Mouse (Mus musculus) forebrain, embryonic 10.5 days (tissue): Measurements from ENCODE around the gene Arl6ip1. TPM values are rescaled to one million over a fixed set of nuclear protein-coding genes. Genes with fewer than 3 reads are reported as not detected.

Source experiments
- DNase-seq: peaks from one replicate; pipeline ENCODE4 v3.0.0-alpha.2; 2017; ENCODE audit warnings: low spot score; ENCODE audit errors: extremely low spot score
- H3K27ac ChIP-seq: fragments of 300-500 bp; sonication (generic); 2 replicates; pipeline ENCODE4 v1.5.1; 2016; ENCODE audit warnings: mild to moderate bottlenecking
- H3K27me3 ChIP-seq: fragments of 300-500 bp; sonication (generic); 2 replicates; pipeline ENCODE4 v1.6.1; 2016; ENCODE audit warnings: mild to moderate bottlenecking; ENCODE audit not compliant: poor library complexity, severe bottlenecking
- H3K36me3 ChIP-seq: fragments of 300-500 bp; sonication (generic); replicated peaks from 2 replicates; pipeline ENCODE4 v1.6.1; 2016; ENCODE audit warnings: mild to moderate bottlenecking, moderate library complexity
- H3K4me1 ChIP-seq: fragments of 300-500 bp; sonication (generic); 2 replicates; pipeline ENCODE4 v1.6.1; 2016
- H3K4me3 ChIP-seq: fragments of 300-500 bp; sonication (generic); 2 replicates; pipeline ENCODE4 v1.5.1; 2016; ENCODE audit warnings: mild to moderate bottlenecking, moderate library complexity
- H3K9me3 ChIP-seq: fragments of 300-500 bp; sonication (generic); 2 replicates; pipeline ENCODE4 v1.6.1; 2016; ENCODE audit warnings: mild to moderate bottlenecking, moderate library complexity
- WGBS: fragments of 180-500 bp; shearing (Covaris S2); methylation state at CpG from one replicate; pipeline ENCODE4 v1.1.7; 2016; 5-methylcytosine and 5-hydroxymethylcytosine counted together
- polyA plus RNA-seq: library from polyadenylated mRNA; unstranded; fragments of >200 nt; fragmentation: Nextera tagmentation; extraction: Ambion mirVana; gene quantifications from 2 replicates; pipeline ENCODE4 v1.2.1, GENCODE M21; 2016

Arl6ip1 gene
- polyA plus RNA-seq, 1 experiment from 2014 or later, result 495 TPM

- Histone ChIP-seq H3K36me3 (peaks cover 89% of the 10 kb centered on the region), H3K27ac (no peak overlapping the region), H3K9me3 (no peaks in the 10 kb centered on the region), H3K4me3 (peak overlapping the region; percentile 99; the same call in 1 of the 2 replicates), H3K27me3 (no peaks in the 10 kb centered on the region), H3K4me1 (peaks cover 51% of the 10 kb centered on the region)
- 82% methylated on average over 3 of the region's 3 CpGs for WGBS
- DNase-seq, result no peak
Measured at GRCm38 (mm10) chr7:118111128-118111527, 18.3 kb downstream of the Arl6ip1 start.

GRCm38 (mm10) chr7:118107671-118108070 is 21.8 kb downstream of the Arl6ip1 start:
- DNase-seq, result no peak
- H3K36me3 ChIP-seq, result peaks cover 89% of the 10 kb centered on the region
- WGBS, result 76% methylated on average over 1 of the region's 1 CpGs

GRCm38 (mm10) chr7:118104458-118105052 is 24.9 kb downstream of the Arl6ip1 start:
- DNase-seq, result no peak
- Histone ChIP-seq H3K9me3 (no peaks in the 10 kb centered on the region), H3K4me3 (no peak overlapping the region), H3K27ac (no peak overlapping the region), H3K27me3 (no peaks in the 10 kb centered on the region), H3K36me3 (peaks cover 58% of the 10 kb centered on the region), H3K4me1 (peaks cover 13% of the 10 kb centered on the region; the same call in 1 of the 2 replicates)
- 77% methylated on average over 5 of the region's 5 CpGs for WGBS

More at GRCm38 (mm10) chr7:118107671-118108070, 21.8 kb downstream of the Arl6ip1 start:
- no peaks in the 10 kb centered on the region for H3K9me3 ChIP-seq
- no peak overlapping the region for H3K4me3 ChIP-seq
- H3K27ac ChIP-seq, result no peak overlapping the region
- no peaks in the 10 kb centered on the region for H3K27me3 ChIP-seq
- peaks cover 33% of the 10 kb centered on the region for H3K4me1 ChIP-seq

- no peak overlapping the region for H3K4me3 ChIP-seq
- no peaks in the 10 kb centered on the region for H3K9me3 ChIP-seq
- H3K36me3 ChIP-seq, result peaks cover 49% of the 10 kb centered on the region
- H3K27ac ChIP-seq, result no peak overlapping the region
- H3K4me1 ChIP-seq, result peaks cover 13% of the 10 kb centered on the region; the same call in 1 of the 2 replicates
- H3K27me3 ChIP-seq, result no peaks in the 10 kb centered on the region
- DNase-seq, result no peak
- WGBS, result 51% methylated on average over 5 of the region's 5 CpGs
Measured at GRCm38 (mm10) chr7:118103462-118104379, 25.7 kb downstream of the Arl6ip1 start.

- Histone ChIP-seq H3K27ac (no peak overlapping the region), H3K9me3 (no peaks in the 10 kb centered on the region), H3K4me3 (no peak overlapping the region), H3K36me3 (peaks cover 41% of the 10 kb centered on the region), H3K27me3 (no peaks in the 10 kb centered on the region), H3K4me1 (peaks cover 13% of the 10 kb centered on the region; the same call in 1 of the 2 replicates)
- WGBS, result 47% methylated on average over 4 of the region's 4 CpGs
- DNase-seq, result peak; percentile 34
Measured at GRCm38 (mm10) chr7:118102678-118103461, 26.6 kb downstream of the Arl6ip1 start.

GRCm38 (mm10) chr7:118102231-118102630 is 27.2 kb downstream of the Arl6ip1 start:
- no peak overlapping the region for H3K4me3 ChIP-seq
- DNase-seq, result peak; percentile 51
- peaks cover 34% of the 10 kb centered on the region for H3K36me3 ChIP-seq
- WGBS, result 59% methylated on average over 4 of the region's 4 CpGs
- no peaks in the 10 kb centered on the region for H3K9me3 ChIP-seq
- peaks cover 17% of the 10 kb centered on the region; the same call in 1 of the 2 replicates for H3K4me1 ChIP-seq
- H3K27me3 ChIP-seq, result no peaks in the 10 kb centered on the region
- no peak overlapping the region for H3K27ac ChIP-seq

GRCm38 (mm10) chr7:118097615-118098014 is 31.8 kb downstream of the Arl6ip1 start:
- Histone ChIP-seq H3K4me1 (peaks cover 12% of the 10 kb centered on the region; the same call in 1 of the 2 replicates), H3K9me3 (no peaks in the 10 kb centered on the region), H3K27ac (no peak overlapping the region), H3K36me3 (no peaks in the 10 kb centered on the region), H3K27me3 (no peaks in the 10 kb centered on the region), H3K4me3 (no peak overlapping the region)
- WGBS, result 71% methylated on average over 7 of the region's 7 CpGs
- DNase-seq, result no peak

- Histone ChIP-seq H3K4me3 (no peak overlapping the region), H3K4me1 (no peaks in the 10 kb centered on the region), H3K36me3 (no peaks in the 10 kb centered on the region), H3K9me3 (no peaks in the 10 kb centered on the region), H3K27ac (no peak overlapping the region), H3K27me3 (no peaks in the 10 kb centered on the region)
- DNase-seq, result no peak
- 89% methylated on average over 4 of the region's 4 CpGs for WGBS
Measured at GRCm38 (mm10) chr7:118079987-118080386, 49.5 kb downstream of the Arl6ip1 start.

GRCm38 (mm10) chr7:118079097-118079496 is 50.4 kb downstream of the Arl6ip1 start:
- Histone ChIP-seq H3K4me3 (no peak overlapping the region), H3K9me3 (no peaks in the 10 kb centered on the region), H3K4me1 (no peaks in the 10 kb centered on the region), H3K27ac (no peak overlapping the region), H3K36me3 (no peaks in the 10 kb centered on the region), H3K27me3 (no peaks in the 10 kb centered on the region)
- 84% methylated on average over 5 of the region's 5 CpGs for WGBS
- no peak for DNase-seq

Other genes with a start within 250 kb of the Arl6ip1 start
- 655 and 667 TPM in 2 replicates for gene Rps15a, start 13.5 kb downstream of the Arl6ip1 start, polyA plus RNA-seq
- gene Smg1, start 114.0 kb upstream of the Arl6ip1 start, polyA plus RNA-seq, result 15.9 and 17.5 TPM in 2 replicates